Mouse (Mus musculus) heart, embryonic 12.5 days (tissue): ENCODE measurements around the gene BC048679. TPM values are rescaled to one million over a fixed set of nuclear protein-coding genes. Genes with fewer than 3 reads are reported as not detected.
A peak's percentile ranks its signal among the peaks of the same experiment; 100 is the strongest.
"Not testable (repeated sequence)": the region's sequence is repeated elsewhere in the genome, so short reads cannot be mapped to it uniquely, and the experiment has no call there.

Experiments used
- ATAC-seq: fragments of 200-750 bp; cut with Nextera tagmentation; 2 replicates; pipeline ENCODE4 v1.8.0; 2017; ENCODE audit warnings: moderate TSS enrichment, moderate library complexity; ENCODE audit not compliant: insufficient number of reproducible peaks, low FRiP score
- H3K27ac ChIP-seq: fragments of 300-500 bp; sonication (generic); 2 replicates; pipeline ENCODE4 v1.5.1; 2016; ENCODE audit warnings: mild to moderate bottlenecking, moderate library complexity; ENCODE audit not compliant: poor library complexity, severe bottlenecking
- H3K27me3 ChIP-seq: fragments of 300-500 bp; sonication (generic); replicated peaks from 2 replicates; pipeline ENCODE4 v1.6.1; 2016; ENCODE audit warnings: mild to moderate bottlenecking, moderate library complexity
- H3K36me3 ChIP-seq: fragments of 300-500 bp; sonication (generic); 2 replicates; pipeline ENCODE4 v1.6.1; 2016; ENCODE audit warnings: mild to moderate bottlenecking, moderate library complexity
- H3K4me1 ChIP-seq: fragments of 300-500 bp; sonication (generic); replicated peaks from 2 replicates; pipeline ENCODE4 v1.6.1; 2016; ENCODE audit warnings: mild to moderate bottlenecking
- H3K4me2 ChIP-seq: fragments of 300-500 bp; sonication (generic); 2 replicates; pipeline ENCODE4 v1.6.1; 2016; ENCODE audit warnings: mild to moderate bottlenecking, moderate library complexity
- H3K4me3 ChIP-seq: fragments of 300-500 bp; sonication (generic); 2 replicates; pipeline ENCODE4 v1.5.1; 2016; ENCODE audit warnings: mild to moderate bottlenecking
- H3K9ac ChIP-seq: fragments of 300-500 bp; sonication (generic); 2 replicates; pipeline ENCODE4 v1.6.1; 2016; ENCODE audit warnings: mild to moderate bottlenecking, moderate library complexity
- H3K9me3 ChIP-seq: fragments of 300-500 bp; sonication (generic); replicated peaks from 2 replicates; pipeline ENCODE4 v1.6.1; 2016; ENCODE audit warnings: mild to moderate bottlenecking, moderate library complexity
- WGBS: fragments of 180-500 bp; shearing (Covaris S2); methylation state at CpG from one replicate; pipeline ENCODE4 v1.1.7; 2016; 5-methylcytosine and 5-hydroxymethylcytosine counted together
- polyA plus RNA-seq: library from polyadenylated mRNA; unstranded; fragments of >200 nt; fragmentation: Nextera tagmentation; extraction: Ambion mirVana; gene quantifications from 2 replicates; pipeline ENCODE4 v1.2.1, GENCODE M21; 2016

The BC048679 gene
- polyA plus RNA-seq, 1 experiment from 2014 or later: not detected

GRCm38 (mm10) chr7:81516154-81517030 is 18.3 kb upstream of the BC048679 start:
- no peak for ATAC-seq
- H3K36me3 ChIP-seq: no peaks in the 10 kb centered on the region
- WGBS: 66% methylated on average over 6 of the region's 6 CpGs
- H3K4me1 ChIP-seq: no peaks in the 10 kb centered on the region
- no peak overlapping the region for H3K4me3 ChIP-seq
- no peak overlapping the region for H3K9ac ChIP-seq
- H3K27ac ChIP-seq: no peak overlapping the region
- H3K9me3 ChIP-seq: no peaks in the 10 kb centered on the region
- no peak overlapping the region for H3K4me2 ChIP-seq
- peaks cover 9% of the 10 kb centered on the region for H3K27me3 ChIP-seq

DNA sequence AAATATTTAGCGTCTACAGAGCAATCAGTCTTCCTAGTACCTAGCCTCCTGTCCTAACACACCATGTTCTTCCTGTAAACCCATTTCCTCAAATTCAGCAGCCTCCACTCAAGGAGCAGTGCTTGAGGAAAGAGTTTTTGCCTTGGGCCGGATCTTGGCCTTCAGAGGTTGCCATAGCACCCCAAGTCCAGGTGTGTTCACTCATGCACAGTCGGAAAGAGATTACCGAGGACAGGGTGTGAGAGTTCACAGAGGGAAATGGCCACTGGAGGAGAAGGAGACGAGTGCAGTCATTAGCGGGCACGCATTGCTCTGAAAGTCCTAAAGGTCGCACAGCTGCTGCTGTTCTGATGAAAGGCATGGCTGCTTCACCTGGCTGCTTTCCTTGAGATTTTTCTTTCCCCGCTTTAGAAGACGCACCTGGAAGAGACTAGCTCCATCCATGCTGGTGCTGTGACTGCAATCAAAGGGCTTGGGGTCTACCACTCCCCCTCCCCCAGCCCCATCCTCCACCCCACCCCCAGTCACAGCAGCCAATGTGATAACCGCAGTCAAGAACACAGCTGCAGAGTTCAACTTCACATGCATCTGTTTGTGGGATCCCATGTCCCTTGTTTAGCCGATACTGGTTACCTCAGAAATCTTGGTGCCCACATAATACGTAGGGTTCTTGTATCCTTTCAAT is 17.0 kb upstream of the BC048679 start:
- Histone ChIP-seq H3K27me3 (peaks cover 9% of the 10 kb centered on the region), H3K9me3 (no peaks in the 10 kb centered on the region), H3K9ac (no peak overlapping the region), H3K4me2 (no peak overlapping the region), H3K36me3 (no peaks in the 10 kb centered on the region), H3K4me3 (no peak overlapping the region), H3K27ac (no peak overlapping the region), H3K4me1 (no peaks in the 10 kb centered on the region)
- ATAC-seq: no peak
- 50% methylated on average over 13 of the region's 13 CpGs for WGBS

DNA sequence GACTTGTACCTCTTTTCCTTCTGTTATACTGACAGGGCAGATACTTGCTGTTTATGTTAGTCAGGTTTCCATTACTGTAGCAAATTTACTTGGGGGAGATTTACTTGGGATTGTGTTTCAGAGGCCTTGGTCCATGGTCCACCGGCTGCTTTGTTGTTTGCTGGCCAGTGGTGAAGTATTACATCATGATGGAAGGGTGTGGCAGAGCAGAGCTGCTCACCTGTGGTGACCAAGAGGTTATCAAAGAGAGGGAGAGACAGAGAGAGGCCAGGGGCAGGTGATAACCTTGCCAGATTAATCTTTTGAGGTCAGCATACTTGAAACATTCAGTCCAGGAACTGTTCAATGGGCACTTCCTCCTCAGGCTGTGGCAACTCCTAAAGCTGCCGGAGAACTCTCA is 3.0 kb upstream of the BC048679 start:
- no peak for ATAC-seq
- H3K27ac ChIP-seq: no peak overlapping the region
- H3K27me3 ChIP-seq: peaks cover 12% of the 10 kb centered on the region
- no peaks in the 10 kb centered on the region for H3K9me3 ChIP-seq
- H3K36me3 ChIP-seq: no peaks in the 10 kb centered on the region
- no peaks in the 10 kb centered on the region for H3K4me1 ChIP-seq
- 68% methylated on average over 2 of the region's 2 CpGs for WGBS
- no peak overlapping the region for H3K9ac ChIP-seq
- no peak overlapping the region for H3K4me2 ChIP-seq
- no peak overlapping the region for H3K4me3 ChIP-seq

DNA sequence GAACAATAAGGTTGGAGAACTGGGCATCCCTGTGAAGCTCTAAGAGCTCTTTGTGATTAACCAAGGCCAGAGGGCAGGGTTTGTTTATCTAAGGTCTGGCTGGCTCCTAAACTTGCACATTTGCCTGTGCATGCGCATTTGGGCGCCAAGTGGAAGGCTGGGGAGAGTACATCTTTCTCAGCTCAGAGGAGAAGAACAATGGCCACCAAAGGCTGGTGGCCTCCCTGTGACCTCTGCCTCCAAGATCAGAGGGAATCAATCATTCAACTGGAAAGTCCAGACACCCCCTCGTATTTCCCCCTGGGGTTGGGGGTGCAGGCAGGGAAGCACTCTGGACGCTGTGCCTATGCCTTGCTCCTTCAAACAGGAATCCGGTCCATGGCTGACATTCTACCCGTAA is 910 bp downstream of the BC048679 start:
- WGBS: 57% methylated on average over 6 of the region's 6 CpGs
- no peak overlapping the region for H3K4me3 ChIP-seq
- H3K9ac ChIP-seq: no peak overlapping the region
- H3K27ac ChIP-seq: no peak overlapping the region
- peaks cover 46% of the 10 kb centered on the region for H3K27me3 ChIP-seq
- no peaks in the 10 kb centered on the region for H3K36me3 ChIP-seq
- no peak for ATAC-seq
- no peak overlapping the region for H3K4me2 ChIP-seq
- no peaks in the 10 kb centered on the region for H3K9me3 ChIP-seq
- peaks cover 5% of the 10 kb centered on the region for H3K4me1 ChIP-seq

- under 1% methylated on average over 57 of the region's 57 CpGs for WGBS
- Histone ChIP-seq H3K4me1 (peaks cover 5% of the 10 kb centered on the region), H3K9ac (0 out of 2 replicates have a peak within 1 kb of the TSS, but pooled peaks have one; percentile 10), H3K9me3 (no peaks in the 10 kb centered on the region), H3K4me3 (peak within 1 kb of the TSS; percentile 50), H3K36me3 (no peaks in the 10 kb centered on the region), H3K4me2 (peak within 1 kb of the TSS; percentile 76), H3K27ac (no peak within 1 kb of the TSS), H3K27me3 (peaks cover 55% of the 10 kb centered on the region)
- peak; percentile 28; the same call in 1 of the 2 replicates for ATAC-seq
Measured at GRCm38 (mm10) chr7:81493331-81494021, 4.6 kb downstream of the BC048679 start, which contains the start of gene Ap3b2. TSS of gene Ap3b2 (minus strand) at chr7:81493925.

GRCm38 (mm10) chr7:81492628-81493027 is 5.5 kb downstream of the BC048679 start:
- WGBS: 50% methylated on average over 9 of the region's 9 CpGs
- H3K9ac ChIP-seq: no peak overlapping the region
- H3K4me2 ChIP-seq: peak overlapping the region; percentile 76; the same call in 1 of the 2 replicates
- H3K4me1 ChIP-seq: peaks cover 5% of the 10 kb centered on the region
- no peak for ATAC-seq
- H3K4me3 ChIP-seq: peak overlapping the region; percentile 50; the same call in 1 of the 2 replicates
- H3K9me3 ChIP-seq: no peaks in the 10 kb centered on the region
- H3K27ac ChIP-seq: no peak overlapping the region
- H3K36me3 ChIP-seq: no peaks in the 10 kb centered on the region
- peaks cover 57% of the 10 kb centered on the region for H3K27me3 ChIP-seq

DNA sequence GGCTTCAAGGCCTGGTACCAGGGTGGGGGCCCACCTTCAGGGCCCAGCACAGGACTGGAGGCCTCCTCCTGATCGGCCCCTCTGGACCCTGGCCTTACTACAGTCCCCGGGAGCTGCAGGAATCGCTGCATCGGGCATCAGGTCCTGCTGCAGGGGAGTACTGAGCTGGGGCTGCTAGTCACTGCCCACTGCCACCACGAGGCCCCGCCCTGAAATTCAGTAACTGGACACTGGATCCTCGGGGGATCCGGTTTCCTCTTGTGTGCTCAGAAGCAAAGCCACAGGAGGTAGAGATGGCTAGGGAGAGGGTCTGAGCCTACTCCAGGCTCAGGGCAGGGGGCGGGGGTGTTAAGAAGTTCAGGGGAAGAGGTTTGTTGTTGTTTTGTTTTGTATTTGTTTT is 8.4 kb downstream of the BC048679 start:
- Histone ChIP-seq H3K9me3 (no peaks in the 10 kb centered on the region), H3K4me2 (no peak overlapping the region), H3K36me3 (no peaks in the 10 kb centered on the region), H3K4me1 (peaks cover 5% of the 10 kb centered on the region), H3K4me3 (no peak overlapping the region), H3K27me3 (peaks cover 33% of the 10 kb centered on the region), H3K27ac (no peak overlapping the region), H3K9ac (no peak overlapping the region)
- 15% methylated on average over 9 of the region's 9 CpGs for WGBS
- ATAC-seq: no peak

DNA sequence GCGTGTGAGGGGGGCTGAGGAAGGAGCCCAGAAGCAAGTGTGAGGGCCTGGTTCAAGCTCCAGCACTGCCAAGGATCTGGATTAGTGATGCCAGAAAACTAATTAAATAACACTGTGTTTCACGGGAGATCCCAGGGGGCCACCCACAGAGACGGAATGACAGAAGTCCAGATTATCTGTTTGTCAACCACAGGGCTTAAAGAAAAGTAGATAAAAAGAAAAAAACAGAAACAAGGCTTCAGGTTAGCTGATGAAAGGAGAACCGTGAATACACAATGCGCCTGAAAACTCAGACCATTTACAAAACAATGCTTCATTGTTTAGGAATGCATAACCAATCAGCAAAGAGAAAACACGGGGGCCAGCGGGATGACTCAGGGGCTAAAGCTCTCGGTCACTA is 17.3 kb downstream of the BC048679 start:
- 10% methylated on average over 8 of the region's 8 CpGs for WGBS
- no peak for ATAC-seq
- Histone ChIP-seq H3K27ac (no peak overlapping the region), H3K36me3 (no peaks in the 10 kb centered on the region), H3K27me3 (peaks cover 28% of the 10 kb centered on the region), H3K4me2 (no peak overlapping the region), H3K4me1 (peaks cover 9% of the 10 kb centered on the region; the same call in 1 of the 2 replicates), H3K4me3 (no peak overlapping the region), H3K9me3 (no peaks in the 10 kb centered on the region), H3K9ac (no peak overlapping the region)

- Histone ChIP-seq H3K4me1 (peaks cover 9% of the 10 kb centered on the region; the same call in 1 of the 2 replicates), H3K4me3 (no peak overlapping the region), H3K4me2 (no peak overlapping the region), H3K9me3 (no peaks in the 10 kb centered on the region), H3K27ac (no peak overlapping the region), H3K36me3 (no peaks in the 10 kb centered on the region), H3K9ac (no peak overlapping the region), H3K27me3 (peaks cover 40% of the 10 kb centered on the region)
- 52% methylated on average over 3 of the region's 3 CpGs for WGBS
- ATAC-seq: no peak
Measured at GRCm38 (mm10) chr7:81479531-81480090, 18.5 kb downstream of the BC048679 start.

DNA sequence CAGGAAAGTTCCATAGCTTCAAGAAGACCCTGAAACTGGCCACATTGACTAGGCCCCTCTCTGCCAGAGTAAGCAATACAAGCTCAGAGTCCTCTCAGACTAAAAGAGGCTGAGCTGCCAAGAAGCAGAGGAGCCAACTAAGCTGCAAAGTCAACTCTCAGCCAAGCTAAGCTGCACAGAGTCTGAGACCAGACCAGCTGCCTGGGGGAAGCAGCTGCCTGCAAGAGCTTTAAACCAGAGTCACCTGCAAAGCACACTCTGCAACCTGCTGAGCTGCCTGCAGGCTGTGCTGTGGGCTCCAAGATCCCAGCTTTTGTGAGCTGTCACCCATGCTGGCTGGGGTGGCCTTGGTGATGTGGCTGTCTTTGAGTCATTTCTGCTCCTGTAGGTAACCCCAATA is 19.8 kb downstream of the BC048679 start:
- H3K4me1 ChIP-seq, H3K36me3 ChIP-seq, H3K9ac ChIP-seq, ATAC-seq, H3K4me2 ChIP-seq, H3K9me3 ChIP-seq, H3K4me3 ChIP-seq, H3K27ac ChIP-seq: not testable (repeated sequence)
- H3K27me3 ChIP-seq: peaks cover 47% of the 10 kb centered on the region
